Mouse (Mus musculus): Measurements from ENCODE around the gene Olfr509. TPM values are rescaled to one million over a fixed set of nuclear protein-coding genes. Genes with fewer than 3 reads are reported as not detected.
"Not testable (repeated sequence)": the region's sequence is repeated elsewhere in the genome, so short reads cannot be mapped to it uniquely, and the experiment has no call there.

The Olfr509 gene
- not detected for polyA plus RNA-seq (2017; shearing (Covaris generic))

DNA sequence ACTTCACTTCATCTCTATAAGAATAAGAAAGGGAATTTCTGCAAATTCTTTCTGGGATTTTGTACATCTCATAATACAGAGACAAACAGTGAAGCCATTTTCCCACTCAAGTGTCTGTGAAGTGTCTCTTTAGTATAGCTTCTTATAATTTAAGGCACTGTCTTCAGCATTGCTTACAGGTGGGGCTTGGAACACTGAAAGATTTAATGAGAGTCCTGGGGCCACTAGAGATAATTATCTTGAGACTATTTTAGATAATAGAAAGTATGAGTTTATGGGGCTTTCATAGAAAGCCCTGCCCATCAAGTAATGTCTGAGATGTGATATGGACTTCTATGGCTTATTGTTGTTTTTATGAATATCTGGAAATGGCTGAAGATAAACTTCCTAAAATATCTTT, at the start of gene Olfr509:
TSS of gene Olfr509 (minus strand) at position 101 of the 400 bp plus-strand sequence.
- no peak for ATAC-seq

DNA sequence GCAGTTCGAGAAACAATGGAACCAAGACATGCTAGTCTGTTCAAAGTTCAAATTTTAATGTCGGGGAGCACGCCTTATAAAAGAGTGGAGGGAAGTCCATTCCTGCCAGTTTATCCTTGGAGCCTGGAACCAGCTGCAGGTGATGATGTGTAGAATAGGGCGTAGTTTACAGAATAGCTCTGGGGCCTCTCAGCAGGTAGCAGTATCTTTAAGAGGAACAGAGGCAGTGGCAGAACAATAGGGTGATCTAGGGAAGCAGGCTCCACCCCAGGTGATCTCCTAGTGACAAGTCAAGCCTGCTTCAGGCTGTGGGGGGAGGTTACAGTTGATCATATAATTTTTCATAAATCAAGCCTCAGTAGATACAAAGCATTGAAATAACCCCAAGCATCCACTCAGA, 27.2 kb upstream of the Olfr509 start:
- ATAC-seq = no peak

DNA sequence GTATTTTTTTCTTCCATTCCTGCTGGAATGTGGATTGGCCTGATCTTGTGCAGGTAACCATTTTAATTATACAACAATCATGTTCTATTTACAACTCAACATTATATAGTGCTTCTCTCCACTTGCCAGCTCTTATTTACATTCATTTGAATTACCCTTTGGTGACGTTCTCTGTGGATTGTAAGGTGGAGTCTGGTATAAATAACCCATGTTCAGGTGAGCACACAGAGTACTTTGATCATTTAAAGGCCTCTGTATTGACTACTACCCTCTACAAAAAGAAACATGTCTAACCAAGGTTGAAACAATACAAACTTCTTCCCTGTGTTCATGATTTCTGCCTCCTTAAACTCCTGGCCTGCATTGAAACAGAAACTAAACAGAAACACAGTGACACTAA, 19.4 kb upstream of the Olfr509 start:
- no peak for ATAC-seq

DNA sequence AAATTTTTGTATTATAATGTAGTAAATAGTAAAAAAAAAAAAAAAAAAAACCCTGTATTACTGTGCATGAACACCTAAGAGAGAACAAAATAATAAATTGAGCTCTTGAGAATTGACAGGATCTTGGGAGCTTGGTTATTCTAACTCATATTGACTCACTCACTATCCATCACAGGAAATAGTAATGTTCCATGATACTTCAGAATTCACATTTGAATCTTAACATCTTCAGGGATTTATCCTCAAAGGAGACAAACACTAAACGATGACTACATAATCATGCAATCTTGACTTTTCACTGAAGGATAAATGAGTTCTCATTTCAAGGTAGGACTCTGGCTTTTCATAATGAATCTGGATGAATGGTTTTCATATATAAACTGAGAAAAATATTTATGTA, 14.4 kb upstream of the Olfr509 start, which contains the start of gene Olfr510:
TSS of gene Olfr510 (plus strand) at position 301 of the 400 bp plus-strand sequence.
- no peak for ATAC-seq

DNA sequence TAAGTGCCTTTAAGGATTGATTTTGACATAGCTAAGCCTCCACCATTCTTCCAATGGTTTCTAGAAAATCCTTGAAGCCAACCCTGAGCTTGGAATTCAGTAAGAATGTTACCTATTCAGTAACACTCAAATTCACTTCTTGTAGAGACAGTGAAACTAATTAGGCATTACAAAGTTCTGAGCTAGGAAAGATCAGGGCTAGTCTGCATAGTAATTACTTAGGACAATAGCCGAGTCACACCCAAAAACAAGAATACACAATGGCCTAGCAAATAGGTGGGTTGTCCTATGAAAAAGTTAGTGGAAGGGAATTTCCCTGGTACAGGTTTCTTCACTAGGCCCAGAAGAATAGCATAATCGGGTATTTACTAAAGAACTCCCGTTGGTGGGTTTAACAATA, 10.7 kb upstream of the Olfr509 start:
- ATAC-seq = no peak

DNA sequence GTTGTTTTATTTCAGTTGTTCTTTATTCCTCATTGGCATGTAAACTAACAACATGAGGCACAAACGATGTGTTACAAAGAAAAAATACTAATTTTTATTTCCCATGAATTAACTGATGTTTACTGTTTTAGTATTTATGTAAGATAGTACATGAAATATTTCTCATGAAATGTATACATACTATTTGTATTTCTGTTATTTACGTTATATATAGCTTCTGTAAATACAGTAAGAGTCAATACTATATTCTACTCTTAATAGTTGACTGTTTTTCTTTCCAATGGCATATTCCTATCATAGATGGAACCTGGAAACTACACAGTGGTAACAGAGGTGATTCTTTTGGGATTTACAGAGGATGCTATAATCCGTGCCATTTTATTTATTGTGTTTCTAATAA, 22.0 kb downstream of the Olfr509 start, which contains the start of gene Olfr508:
TSS of gene Olfr508 (plus strand) at position 301 of the 400 bp plus-strand sequence.
- ATAC-seq = no peak

DNA sequence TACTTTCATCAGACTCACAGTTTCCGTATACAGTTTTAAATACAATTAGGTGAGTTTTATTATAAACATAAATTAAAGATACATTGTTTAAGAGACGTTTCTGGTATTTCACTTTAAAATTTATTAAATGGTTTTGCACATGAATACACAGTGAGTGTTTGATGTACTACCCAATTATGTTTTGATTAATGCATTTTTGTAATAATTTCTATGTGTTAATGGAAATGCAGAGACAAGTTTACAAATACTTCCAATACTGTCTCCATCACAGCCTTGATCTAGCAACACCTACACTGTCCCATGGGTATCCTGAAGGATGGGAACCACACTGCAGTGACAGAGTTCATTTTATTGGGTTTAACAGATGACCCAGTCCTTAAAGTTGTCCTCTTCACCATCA, 30.2 kb downstream of the Olfr509 start, which contains the start of gene Olfr507:
TSS of gene Olfr507 (plus strand) at position 301 of the 400 bp plus-strand sequence.
- no peak for ATAC-seq

DNA sequence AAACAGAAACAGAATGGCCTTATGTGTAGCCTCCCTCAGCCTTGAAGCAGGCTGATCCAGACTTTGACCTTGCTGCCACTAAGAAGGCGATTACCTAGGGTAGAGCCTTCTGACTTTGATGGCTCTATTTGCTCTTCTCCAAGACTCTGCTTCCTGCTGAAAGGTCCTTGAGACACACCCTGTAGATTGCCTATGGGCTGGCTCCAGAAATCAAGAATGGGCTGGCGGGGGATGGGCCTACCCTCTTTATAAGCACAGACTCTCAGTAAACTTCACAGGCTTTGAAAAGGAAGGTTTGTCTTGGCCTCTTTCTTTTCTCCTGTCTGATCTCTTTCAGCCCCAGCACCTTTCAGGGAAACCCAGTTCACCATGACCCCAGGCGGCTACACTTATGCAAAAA, 34.9 kb downstream of the Olfr509 start:
- not testable (repeated sequence) for ATAC-seq

DNA sequence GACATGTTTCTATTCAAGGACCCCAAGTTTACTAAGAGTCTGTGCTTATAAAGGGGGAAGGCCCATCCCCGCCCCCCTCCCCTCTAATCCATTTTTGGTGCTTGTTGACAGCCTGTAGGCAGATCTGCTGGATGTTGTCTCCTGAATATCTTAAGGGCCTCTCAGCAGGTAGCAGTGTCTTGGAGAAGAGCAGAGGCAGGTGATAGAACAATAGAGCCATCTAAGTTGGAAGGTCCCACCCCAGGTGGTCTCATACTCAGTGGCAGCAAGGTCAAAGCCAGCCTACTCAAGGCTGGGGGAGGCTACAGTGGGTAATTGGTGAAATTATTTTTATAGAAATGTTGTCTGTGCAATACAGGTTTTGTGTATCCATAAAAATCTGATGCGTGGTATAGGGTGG, 37.6 kb downstream of the Olfr509 start:
- no peak for ATAC-seq

DNA sequence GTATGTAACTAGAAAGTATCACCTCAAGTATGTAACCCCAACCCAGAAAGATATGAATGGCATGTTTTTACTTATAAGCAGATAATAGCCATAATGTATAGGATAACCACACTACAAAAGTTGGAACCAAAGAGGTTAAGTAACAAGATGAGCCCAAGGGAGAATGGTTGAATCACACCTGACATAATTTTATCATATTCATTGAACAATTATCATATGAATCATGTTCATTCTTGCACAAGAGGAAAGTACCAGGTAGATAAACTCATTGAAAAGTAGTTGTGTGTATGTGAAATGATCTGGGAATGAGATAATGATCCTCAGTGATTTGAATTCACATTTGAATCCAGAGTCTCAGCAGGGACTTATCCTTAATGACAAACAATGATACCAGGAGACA, 41.2 kb downstream of the Olfr509 start, which contains the start of gene Olfr506:
TSS of gene Olfr506 (plus strand) at position 301 of the 400 bp plus-strand sequence.
- no peak for ATAC-seq

DNA sequence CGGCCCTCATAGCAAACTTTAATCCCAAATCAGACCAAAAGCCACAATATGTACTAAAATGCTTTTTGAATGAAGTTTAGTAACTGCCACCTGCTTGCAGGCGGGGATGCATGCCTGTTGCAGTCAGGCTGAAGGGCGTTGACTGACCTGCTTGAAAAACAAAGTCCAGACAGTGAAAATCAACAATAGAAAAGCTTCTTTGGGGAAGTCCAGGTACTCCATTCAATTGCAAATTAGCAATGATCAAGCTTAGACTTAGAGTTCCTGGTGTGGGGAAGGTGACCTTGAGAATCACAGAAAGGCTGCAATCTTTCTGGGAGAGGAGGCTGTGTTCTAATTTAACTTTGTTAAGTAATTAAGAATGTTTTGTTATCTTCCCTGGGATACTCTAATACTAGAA, 49.8 kb downstream of the Olfr509 start:
- not testable (repeated sequence) for ATAC-seq

Other genes with a start within 250 kb of the Olfr509 start
- not detected for gene Olfr497, start 231.5 kb downstream of the Olfr509 start, polyA plus RNA-seq (2017; shearing (Covaris generic))
- not detected for gene Olfr498, start 186.6 kb downstream of the Olfr509 start, polyA plus RNA-seq (2017; shearing (Covaris generic))
- gene Olfr502, start 126.8 kb downstream of the Olfr509 start, polyA plus RNA-seq (2017; shearing (Covaris generic)) = not detected
- not detected for gene Olfr503, start 107.4 kb downstream of the Olfr509 start, polyA plus RNA-seq (2017; shearing (Covaris generic))
- not detected for gene Olfr504, start 86.1 kb downstream of the Olfr509 start, polyA plus RNA-seq (2017; shearing (Covaris generic))
- not detected for gene Olfr506, start 41.1 kb downstream of the Olfr509 start, polyA plus RNA-seq (2017; shearing (Covaris generic))
- gene Olfr507, start 30.1 kb downstream of the Olfr509 start, polyA plus RNA-seq (2017; shearing (Covaris generic)) = not detected
- gene Olfr508, start 21.9 kb downstream of the Olfr509 start, polyA plus RNA-seq (2017; shearing (Covaris generic)) = not detected
- gene Olfr510, start 14.5 kb upstream of the Olfr509 start, polyA plus RNA-seq (2017; shearing (Covaris generic)) = not detected
- gene Olfr512, start 61.4 kb upstream of the Olfr509 start, polyA plus RNA-seq (2017; shearing (Covaris generic)) = not detected
- not detected for gene Olfr513, start 99.1 kb upstream of the Olfr509 start, polyA plus RNA-seq (2017; shearing (Covaris generic))
- gene Olfr514, start 174.1 kb upstream of the Olfr509 start, polyA plus RNA-seq (2017; shearing (Covaris generic)) = not detected
- not detected for gene Olfr516, start 198.6 kb upstream of the Olfr509 start, polyA plus RNA-seq (2017; shearing (Covaris generic))
- not detected for gene Olfr517, start 220.5 kb upstream of the Olfr509 start, polyA plus RNA-seq (2017; shearing (Covaris generic))
- not detected for gene Olfr518, start 233.1 kb upstream of the Olfr509 start, polyA plus RNA-seq (2017; shearing (Covaris generic))
- gene Olfr519, start 242.5 kb upstream of the Olfr509 start, polyA plus RNA-seq (2017; shearing (Covaris generic)) = not detected